Comparison of ENCODE assay signal across 9 mouse cellular contexts in the genomic region with DNA sequence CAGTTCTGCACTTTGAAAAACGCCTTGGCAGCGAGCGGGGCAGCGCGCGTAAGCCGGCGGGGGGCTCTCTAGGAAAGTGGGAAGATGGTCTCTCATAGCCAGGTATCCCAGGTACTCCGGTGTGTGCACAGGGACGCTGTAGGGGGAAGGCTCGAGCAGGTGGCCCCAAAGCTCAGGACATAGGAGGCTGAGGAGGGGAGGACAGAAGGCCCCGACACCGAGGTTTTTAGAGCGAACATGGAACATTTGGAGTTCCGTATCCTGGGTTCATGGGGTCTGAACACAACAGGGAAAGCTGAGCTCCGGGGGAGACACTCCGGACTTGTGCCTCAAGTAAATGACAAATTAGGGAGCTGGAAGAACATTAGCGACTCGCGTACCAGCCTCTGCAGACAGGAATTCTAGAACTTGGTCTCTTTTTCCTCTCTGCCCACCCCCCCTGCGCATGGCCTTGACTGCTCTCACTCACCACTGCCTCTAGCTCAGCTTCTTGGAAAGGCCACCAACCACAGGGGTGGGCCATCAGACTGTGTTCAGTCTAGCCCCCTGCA. TPM values are rescaled to one million over a fixed set of nuclear protein-coding genes. Genes with fewer than 3 reads are reported as not detected.
A peak's percentile ranks its signal among the peaks of the same experiment; 100 is the strongest.
DNase-seq lines count a peak whose midpoint lies in the region; ATAC-seq and TF ChIP-seq lines count a peak whose summit lies in the region.
"Had no signal": no experiment of that assay in that cellular context is flagged by ENCODE, and none has a peak within 500 bp of the region (broad histone marks: within the 10 kb centered on the region; RNA-seq: fewer than 3 reads in every experiment).

No protein-coding gene starts in this region.

- H3K27me3 ChIP-seq in heart, embryonic 10.5 days (ENCODE audit: insufficient read depth, poor library complexity, severe bottlenecking) = peaks cover 75% of the 10 kb centered on the region
- H3K27me3 ChIP-seq in E14TG2a.4 (ENCODE audit: insufficient read depth, low read length) = peaks cover 53% of the 10 kb centered on the region
- peaks cover 20% of the 10 kb centered on the region; the same call in 1 of the 2 replicates for H3K27me3 ChIP-seq in embryonic facial prominence, embryonic 14.5 days (replicated peaks; ENCODE audit: control insufficient read depth, insufficient read depth, low read length)
- peaks cover 46% of the 10 kb centered on the region for H3K27me3 ChIP-seq in limb, embryonic 13.5 days
- peaks cover 13% of the 10 kb centered on the region for H3K27me3 ChIP-seq in small intestine, adult 2 months (ENCODE audit: control insufficient read depth, insufficient read depth, low read length)
- H3K27me3 ChIP-seq: Patski had no signal

- H3K36me3 ChIP-seq in heart, embryonic 10.5 days = peaks cover 5% of the 10 kb centered on the region
- no peaks in the 10 kb centered on the region; the same call in 1 of the 2 replicates for H3K36me3 ChIP-seq in E14TG2a.4 (ENCODE audit: insufficient read depth, low read length)
- peaks cover 14% of the 10 kb centered on the region; the same call in 1 of the 2 replicates for H3K36me3 ChIP-seq in embryonic facial prominence, embryonic 14.5 days (ENCODE audit: control insufficient read depth, insufficient read depth, low read length)
- peaks cover 14% of the 10 kb centered on the region for H3K36me3 ChIP-seq in limb, embryonic 13.5 days
- no peaks in the 10 kb centered on the region for H3K36me3 ChIP-seq in small intestine, adult 2 months (ENCODE audit: control insufficient read depth, insufficient read depth, low read length)

- under 1% methylated on average over 21 of the region's 21 CpGs for WGBS in heart, embryonic 10.5 days
- WGBS in embryonic facial prominence, embryonic 14.5 days = 1% methylated on average over 21 of the region's 21 CpGs
- WGBS in limb, embryonic 13.5 days = under 1% methylated on average over 21 of the region's 21 CpGs
- 31% methylated on average over 21 of the region's 21 CpGs for WGBS in small intestine, adult 2 months

- intact Hi-C loops in heart, postnatal 36 days (cut with DNase I) = loop anchor here (2.0 kb wide), 1 partner anchor 27 kb away; the partner anchor contains the start of gene Ddx23

- ATAC-seq in embryonic facial prominence, embryonic 14.5 days (ENCODE audit: low read depth) = peak; percentile 1; the same call in 1 of the 2 replicates
- no peak for ATAC-seq in limb, embryonic 13.5 days (ENCODE audit: low FRiP score, low read depth)

- peak overlapping the region; percentile 92 for H3K27ac ChIP-seq in heart, embryonic 10.5 days
- peak overlapping the region; percentile 86 for H3K27ac ChIP-seq in embryonic facial prominence, embryonic 14.5 days (replicated peaks; ENCODE audit: low read depth, low read length)
- H3K27ac ChIP-seq in limb, embryonic 13.5 days = no peak overlapping the region
- no peak overlapping the region for H3K27ac ChIP-seq in small intestine, adult 2 months (ENCODE audit: insufficient read depth, low read depth, low read length)

- no peak for TF ChIP-seq CTCF in E14TG2a.4 (conservative IDR thresholded peaks at IDR 0.05; ENCODE audit: low read length)
- TF ChIP-seq CTCF in small intestine, adult 2 months (IDR thresholded peaks at IDR 0.05; ENCODE audit: extremely low read depth, insufficient read length, insufficient replicate concordance, low read depth, low read length) = no peak

- H3K9ac ChIP-seq in embryonic facial prominence, embryonic 14.5 days (ENCODE audit: low read depth, low read length) = peak overlapping the region; percentile 79
- peak overlapping the region; percentile 83 for H3K9ac ChIP-seq in limb, embryonic 13.5 days

- no peak for TF ChIP-seq POLR2A in small intestine, adult 2 months (IDR thresholded peaks at IDR 0.05; ENCODE audit: low read depth, low read length)

- H3K4me3 ChIP-seq in heart, embryonic 10.5 days = peak overlapping the region; percentile 90
- H3K4me3 ChIP-seq in E14TG2a.4 (replicated peaks; ENCODE audit: low read length) = peak overlapping the region; percentile 76
- peak overlapping the region; percentile 80 for H3K4me3 ChIP-seq in embryonic facial prominence, embryonic 14.5 days (ENCODE audit: low read depth, low read length)
- peak overlapping the region; percentile 81 for H3K4me3 ChIP-seq in limb, embryonic 13.5 days
- H3K4me3 ChIP-seq in small intestine, adult 2 months (ENCODE audit: low read depth, low read length) = peak overlapping the region; percentile 46

- peaks cover 65% of the 10 kb centered on the region for H3K4me1 ChIP-seq in heart, embryonic 10.5 days
- H3K4me1 ChIP-seq in E14TG2a.4 (replicated peaks; ENCODE audit: low read depth, low read length) = peaks cover 90% of the 10 kb centered on the region
- H3K4me1 ChIP-seq in embryonic facial prominence, embryonic 14.5 days (ENCODE audit: control insufficient read depth, insufficient read depth, low read length) = peaks cover 36% of the 10 kb centered on the region
- H3K4me1 ChIP-seq in limb, embryonic 13.5 days = peaks cover 66% of the 10 kb centered on the region
- H3K4me1 ChIP-seq in small intestine, adult 2 months (ENCODE audit: control insufficient read depth, insufficient read depth, insufficient read length, low read length) = peaks cover 11% of the 10 kb centered on the region

- no peak for DNase-seq in heart, embryonic 10.5 days (ENCODE audit: low spot score)
- DNase-seq in heart, postnatal 36 days = no peak
- DNase-seq in embryonic facial prominence, embryonic 14.5 days (ENCODE audit: low spot score) = no peak
- DNase-seq in thymus, postnatal 0 days (ENCODE audit: low spot score) = no peak
- DNase-seq in gastrocnemius, postnatal 4 days (ENCODE audit: low spot score in 2 of 2) = no peak

- peak overlapping the region; percentile 97 for H3K4me2 ChIP-seq in embryonic facial prominence, embryonic 14.5 days (ENCODE audit: low read depth, low read length)
- H3K4me2 ChIP-seq in limb, embryonic 13.5 days (replicated peaks) = peak overlapping the region; percentile 93

- H3K9me3 ChIP-seq in heart, embryonic 10.5 days = no peaks in the 10 kb centered on the region
- H3K9me3 ChIP-seq in E14TG2a.4 (ENCODE audit: low read length) = no peaks in the 10 kb centered on the region
- no peaks in the 10 kb centered on the region for H3K9me3 ChIP-seq in embryonic facial prominence, embryonic 14.5 days (ENCODE audit: control insufficient read depth, low read length)
- no peaks in the 10 kb centered on the region for H3K9me3 ChIP-seq in limb, embryonic 13.5 days

RNA-seq across cellular contexts. Expression of gene Cacnb3, which starts 4.7 kb away (rescaled TPM):
- 9.9 and 23.3 TPM in 2 replicates for polyA plus RNA-seq in heart, embryonic 10.5 days (2016; fragmentation: Nextera tagmentation; extraction: Ambion mirVana)
- 1 to 10 TPM; 3.3 to 4.0 TPM for total RNA-seq in heart, postnatal 36 days (2021)
- polyA plus RNA-seq in embryonic facial prominence, embryonic 14.5 days (2014; fragmentation: Nextera tagmentation; extraction: Ambion mirVana) = 29.0 and 37.0 TPM in 2 replicates
- polyA plus RNA-seq in limb, embryonic 13.5 days (2015; fragmentation: Nextera tagmentation; extraction: Ambion mirVana) = 43.7 and 48.2 TPM in 2 replicates
- polyA plus RNA-seq in small intestine, adult 2 months (2012; rRNA removed) = 19.1 and 40.2 TPM in 2 replicates
- 8.5 and 9.6 TPM in 2 replicates for polyA plus RNA-seq in thymus, postnatal 0 days (2015; fragmentation: Nextera tagmentation; extraction: Ambion mirVana)
- total RNA-seq in gastrocnemius, postnatal 4 days (2021) = 10 to 100 TPM; 22.1 to 22.5 TPM

RNA-seq across cellular contexts. Expression of gene Adcy6, which starts 25.5 kb away (rescaled TPM):
- polyA plus RNA-seq in heart, embryonic 10.5 days (2016; fragmentation: Nextera tagmentation; extraction: Ambion mirVana) = 25.5 and 33.5 TPM in 2 replicates
- 100 to 1,000 TPM; 207 TPM for total RNA-seq in heart, postnatal 36 days (2021)
- polyA plus RNA-seq in embryonic facial prominence, embryonic 14.5 days (2014; fragmentation: Nextera tagmentation; extraction: Ambion mirVana) = 14.9 and 18.8 TPM in 2 replicates
- 16.9 and 17.1 TPM in 2 replicates for polyA plus RNA-seq in limb, embryonic 13.5 days (2015; fragmentation: Nextera tagmentation; extraction: Ambion mirVana)
- polyA plus RNA-seq in small intestine, adult 2 months (2012; rRNA removed) = 55.9 and 89.2 TPM in 2 replicates
- polyA plus RNA-seq in thymus, postnatal 0 days (2015; fragmentation: Nextera tagmentation; extraction: Ambion mirVana) = 12.6 and 17.0 TPM in 2 replicates
- total RNA-seq in gastrocnemius, postnatal 4 days (2021) = 10 to 100 TPM; 56.6 to 60.6 TPM

RNA-seq across cellular contexts. Expression of gene Ddx23, which starts 27.3 kb away (rescaled TPM):
- 15.6 and 17.5 TPM in 2 replicates for polyA plus RNA-seq in heart, embryonic 10.5 days (2016; fragmentation: Nextera tagmentation; extraction: Ambion mirVana)
- 10 to 100 TPM; 51.5 to 65.1 TPM for total RNA-seq in heart, postnatal 36 days (2021)
- polyA plus RNA-seq in embryonic facial prominence, embryonic 14.5 days (2014; fragmentation: Nextera tagmentation; extraction: Ambion mirVana) = 21.5 and 23.4 TPM in 2 replicates
- polyA plus RNA-seq in limb, embryonic 13.5 days (2015; fragmentation: Nextera tagmentation; extraction: Ambion mirVana) = 34.5 and 35.5 TPM in 2 replicates
- 13.6 and 24.3 TPM in 2 replicates for polyA plus RNA-seq in small intestine, adult 2 months (2012; rRNA removed)
- polyA plus RNA-seq in thymus, postnatal 0 days (2015; fragmentation: Nextera tagmentation; extraction: Ambion mirVana) = 23.5 and 26.4 TPM in 2 replicates
- 10 to 100 TPM; 62.5 to 67.3 TPM for total RNA-seq in gastrocnemius, postnatal 4 days (2021)

RNA-seq across cellular contexts. Expression of gene Rnd1, which starts 41.9 kb away (rescaled TPM):
- polyA plus RNA-seq in heart, embryonic 10.5 days (2016; fragmentation: Nextera tagmentation; extraction: Ambion mirVana) = 1.7 and 2.8 TPM in 2 replicates
- 1 to 10 TPM; 1.1 to 1.4 TPM for total RNA-seq in heart, postnatal 36 days (2021)
- 0.42 TPM in 2 replicates for polyA plus RNA-seq in embryonic facial prominence, embryonic 14.5 days (2014; fragmentation: Nextera tagmentation; extraction: Ambion mirVana)
- polyA plus RNA-seq in limb, embryonic 13.5 days (2015; fragmentation: Nextera tagmentation; extraction: Ambion mirVana) = 0.87 and 1.1 TPM in 2 replicates
- polyA plus RNA-seq in small intestine, adult 2 months (2012; rRNA removed) = 1.6 and 2.2 TPM in 2 replicates
- 1.1 and 1.7 TPM in 2 replicates for polyA plus RNA-seq in thymus, postnatal 0 days (2015; fragmentation: Nextera tagmentation; extraction: Ambion mirVana)
- total RNA-seq in gastrocnemius, postnatal 4 days (2021) = 1 to 10 TPM in 1 of 2 experiments, under 1 TPM in 1; 0.75 to 1.2 TPM

Comparison
In these comparisons a context has a peak if more than half of its experiments do, and no peak if none do; other contexts are left out.
1. H3K27ac ChIP-seq: peak in heart, embryonic 10.5 days (single experiment) and embryonic facial prominence, embryonic 14.5 days (single experiment); none in limb, embryonic 13.5 days (single experiment) and small intestine, adult 2 months (single experiment).
2. Peak in every context shown above with its lines, with median percentiles within 50 percentile points of each other: H3K4me3 ChIP-seq.